Mouse (Mus musculus) bone marrow, adult 2 months (tissue): ENCODE results near the gene Senp2.

ENCODE experiments used
- CTCF ChIP-seq: fragments of 200-500 bp; IDR thresholded peaks from 2 replicates; pipeline ENCODE4 v1.5.1; 2011; ENCODE audit warnings: low read length, control low read depth; ENCODE audit not compliant: control insufficient read depth, insufficient read depth
- POLR2A ChIP-seq: fragments of 200-500 bp; IDR thresholded peaks from 2 replicates; pipeline ENCODE4 v1.6.1; 2011; ENCODE audit warnings: low read depth, mild to moderate bottlenecking, control low read depth, low read length, borderline replicate concordance; ENCODE audit not compliant: control insufficient read depth

DNA sequence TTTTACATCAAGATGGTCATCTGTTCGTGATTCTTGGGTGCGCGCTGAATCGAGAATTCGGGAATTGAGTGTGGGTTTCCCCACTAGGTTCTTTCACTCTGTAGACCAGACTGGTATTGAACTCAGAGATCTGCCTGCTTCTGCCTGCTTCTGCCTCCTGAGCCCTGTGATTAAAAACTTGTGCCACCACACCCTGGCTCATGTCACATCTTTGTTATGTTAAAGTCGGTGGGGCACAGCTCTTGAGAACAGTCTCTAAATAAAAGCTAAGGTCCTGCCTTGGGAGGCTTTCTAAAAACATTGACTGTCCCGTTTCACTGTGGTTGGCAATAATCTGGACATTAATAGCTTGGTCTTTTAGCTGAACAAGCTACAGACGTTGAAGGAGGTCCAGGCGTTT lies 26.1 kb upstream of the Senp2 start:
- TF ChIP-seq CTCF = no peak
- TF ChIP-seq POLR2A = no peak
